Mouse (Mus musculus): ENCODE data around the gene Tial1. TPM values are rescaled to one million over a fixed set of nuclear protein-coding genes. Genes with fewer than 3 reads are reported as not detected.

The Tial1 gene
- total RNA-seq, 2 experiments from 2014 or later: 91.7 to 98.2 TPM

Small RNAs within 50 kb of the gene (microRNA-seq; reads per million reads assigned to microRNA genes)
- gene Gm24365: 0 reads per million in 2 experiments

Other genes starting within 250 kb of the Tial1 start
- 10 to 100 TPM in 1 of 2 experiments, 1 to 10 TPM in 1; 9.7 to 11.4 TPM for gene Armc5, start 224.4 kb downstream of the Tial1 start, total RNA-seq (2021)
- 1 to 10 TPM; 3.6 to 4.0 TPM for gene 9130023H24Rik, start 223.7 kb downstream of the Tial1 start, total RNA-seq (2021)
- 10 to 100 TPM; 27.1 to 27.4 TPM for gene Tgfb1i1, start 214.9 kb downstream of the Tial1 start, total RNA-seq (2021)
- not detected for gene Slc5a2, start 196.1 kb downstream of the Tial1 start, total RNA-seq (2021)
- 10 to 100 TPM; 23.4 to 24.5 TPM for gene BC017158, start 163.5 kb downstream of the Tial1 start, total RNA-seq (2021)
- 10 to 100 TPM; 47.2 to 48.8 TPM for gene Rgs10, start 43.0 kb downstream of the Tial1 start, total RNA-seq (2021)
- gene Bag3, start 61.9 kb upstream of the Tial1 start, total RNA-seq (2021): 1 to 10 TPM; 5.3 to 6.4 TPM
- gene Inpp5f, start 149.6 kb upstream of the Tial1 start, total RNA-seq (2021): 100 to 1,000 TPM; 143 to 171 TPM